ENCODE assay signal across 8 mouse cellular contexts in the genomic region with DNA sequence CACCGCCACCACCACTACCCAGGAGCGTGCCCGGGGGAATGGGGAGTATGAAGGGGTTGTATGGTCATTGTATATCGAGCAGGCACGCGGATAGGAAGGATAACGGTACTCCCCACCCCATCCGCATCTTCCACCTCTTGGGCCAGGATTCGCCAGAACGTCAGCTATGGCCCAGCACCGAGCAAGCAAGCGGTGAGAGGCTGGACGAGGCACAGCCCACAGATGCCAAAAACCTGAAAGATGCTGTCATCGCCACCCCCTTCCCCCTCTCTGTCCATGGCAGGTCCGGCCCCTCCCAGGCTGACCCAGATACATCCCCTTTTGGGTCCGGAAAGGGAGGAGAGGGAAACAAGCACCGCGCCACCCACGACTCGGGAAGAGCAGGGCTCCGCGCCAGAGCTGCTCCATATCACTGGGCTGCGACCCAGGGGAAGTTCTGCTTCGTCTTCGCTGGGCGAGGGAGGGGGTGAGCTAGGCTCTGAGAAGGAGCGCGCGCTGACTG. TPM values are rescaled to one million over a fixed set of nuclear protein-coding genes. Genes with fewer than 3 reads are reported as not detected.
DNase-seq lines count a peak whose midpoint lies in the region; ATAC-seq lines count a peak whose summit lies in the region.

No protein-coding gene starts in this region.

- intact Hi-C loops in heart, postnatal 25 days (cut with DNase I): no loop called here

- DNase-seq in cerebellum, postnatal 25 days: peak; percentile 51 to 64
- DNase-seq in cerebellum, adult 8-10 months: no peak
- peak; percentile 60 for DNase-seq in heart, postnatal 25 days (ENCODE audit: low spot score)
- peak; percentile 72 to 74 for DNase-seq in kidney, postnatal 36 days
- peak; percentile 43 for DNase-seq in ovary, adult 18-20 months (ENCODE audit: low spot score)
- no peak for DNase-seq in thymus, postnatal 14 days

- peak overlapping the region; percentile 35; the same call in 1 of the 2 replicates for H3K9ac ChIP-seq in forebrain, embryonic 15.5 days (replicated peaks)
- peak overlapping the region; percentile 69 for H3K9ac ChIP-seq in lung, embryonic 16.5 days (ENCODE audit: low read length)

- peak overlapping the region; percentile 88 for H3K4me2 ChIP-seq in forebrain, embryonic 15.5 days (replicated peaks)
- peak overlapping the region; percentile 80 for H3K4me2 ChIP-seq in lung, embryonic 16.5 days (ENCODE audit: low read depth, low read length)

- H3K9me3 ChIP-seq in forebrain, embryonic 15.5 days: no peaks in the 10 kb centered on the region
- H3K9me3 ChIP-seq in lung, embryonic 16.5 days (ENCODE audit: control insufficient read depth, low read length): no peaks in the 10 kb centered on the region

- H3K4me1 ChIP-seq in forebrain, embryonic 15.5 days: peaks cover 23% of the 10 kb centered on the region
- peaks cover 12% of the 10 kb centered on the region for H3K4me1 ChIP-seq in lung, embryonic 16.5 days (replicated peaks; ENCODE audit: control insufficient read depth, insufficient read depth, low read length)

- ATAC-seq in forebrain, embryonic 15.5 days (replicated peaks): peak; percentile 68
- peak; percentile 94 for ATAC-seq in lung, embryonic 16.5 days (ENCODE audit: low read depth)

- peaks cover 36% of the 10 kb centered on the region for H3K27me3 ChIP-seq in forebrain, embryonic 15.5 days
- peaks cover 34% of the 10 kb centered on the region for H3K27me3 ChIP-seq in lung, embryonic 16.5 days (ENCODE audit: control insufficient read depth, insufficient read depth, low read depth, low read length)

- H3K36me3 ChIP-seq in forebrain, embryonic 15.5 days: no peaks in the 10 kb centered on the region
- no peaks in the 10 kb centered on the region for H3K36me3 ChIP-seq in lung, embryonic 16.5 days (ENCODE audit: control insufficient read depth, insufficient read depth, low read length)

- no peak overlapping the region for H3K27ac ChIP-seq in forebrain, embryonic 15.5 days (replicated peaks)
- peak overlapping the region; percentile 89 for H3K27ac ChIP-seq in lung, embryonic 16.5 days (ENCODE audit: low read length)

- peak overlapping the region; percentile 46 for H3K4me3 ChIP-seq in forebrain, embryonic 15.5 days
- H3K4me3 ChIP-seq in lung, embryonic 16.5 days (ENCODE audit: low read length): peak overlapping the region; percentile 55

- WGBS in forebrain, embryonic 15.5 days: under 1% methylated on average over 29 of the region's 29 CpGs
- WGBS in lung, embryonic 16.5 days: 3% methylated on average over 29 of the region's 29 CpGs

RNA-seq across cellular contexts. Expression of a gene that starts 1.2 kb away (rescaled TPM):
- 0.13 and 0.19 TPM in 2 replicates for polyA plus RNA-seq in forebrain, embryonic 15.5 days (2015; fragmentation: Nextera tagmentation; extraction: Ambion mirVana)
- 1 to 10 TPM in 1 of 2 experiments, under 1 TPM in 1; 0.75 to 1.2 TPM for total RNA-seq in heart, postnatal 25 days (2021)
- polyA plus RNA-seq in lung, embryonic 16.5 days (2015; fragmentation: Nextera tagmentation; extraction: Ambion mirVana): 76.8 and 77.2 TPM in 2 replicates

Comparison
In these comparisons a context has a peak if more than half of its experiments do, and no peak if none do; other contexts are left out.
1. DNase-seq: peak in cerebellum, postnatal 25 days (2 of 2), heart, postnatal 25 days (single experiment), kidney, postnatal 36 days (2 of 2) and ovary, adult 18-20 months (single experiment); none in cerebellum, adult 8-10 months (single experiment) and thymus, postnatal 14 days (single experiment).
2. RNA of a gene that starts 1.2 kb away (polyA plus RNA-seq): 76.8 to 77.2 TPM in lung, embryonic 16.5 days; 0.13 to 0.19 TPM in forebrain, embryonic 15.5 days; every median in the first group is over 10 times any median in the second.